Mouse (Mus musculus): ENCODE measurements at regions not wholly inside any gene's neighbourhood (a gene's known extent, or its start where the extent isn't known, plus 50 kb on each side); places are given as distances from the start of the nearest gene placed in this dataset.

- intact Hi-C loops (cut with DNase I), result no loop called here
- DNase-seq (ENCODE audit: low spot score in 2 of 2), result no peak
Measured at GRCm38 (mm10) chr11:63282541-63282940, 153.8 kb downstream of the Pmp22 start.

GRCm38 (mm10) chr11:63286026-63286425 lies 157.2 kb downstream of the Pmp22 start:
- no peak for DNase-seq (ENCODE audit: low spot score in 2 of 2)
- intact Hi-C loops (cut with DNase I), result no loop called here

- intact Hi-C loops (cut with DNase I), result no loop called here
- DNase-seq (ENCODE audit: low spot score in 2 of 2), result no peak
Measured at GRCm38 (mm10) chr11:63287766-63288165, 159.0 kb downstream of the Pmp22 start.

GRCm38 (mm10) chr11:63290618-63291017 lies 161.8 kb downstream of the Pmp22 start:
- intact Hi-C loops (cut with DNase I), result no loop called here

GRCm38 (mm10) chr11:63293485-63293884 lies 164.7 kb downstream of the Pmp22 start:
- no peak for DNase-seq (ENCODE audit: low spot score in 2 of 2)
- intact Hi-C loops (cut with DNase I), result no loop called here

More at GRCm38 (mm10) chr11:63290618-63291017, 161.8 kb downstream of the Pmp22 start:
- DNase-seq (ENCODE audit: low spot score in 2 of 2), result no peak

- no peak for DNase-seq (ENCODE audit: low spot score in 2 of 2)
- intact Hi-C loops (cut with DNase I), result no loop called here
Measured at GRCm38 (mm10) chr11:63294476-63294875, 165.7 kb downstream of the Pmp22 start.

- DNase-seq (ENCODE audit: low spot score in 2 of 2), result no peak
Measured at GRCm38 (mm10) chr11:63296476-63296875, 167.7 kb downstream of the Pmp22 start.

GRCm38 (mm10) chr11:63299712-63300581 lies 171.2 kb downstream of the Pmp22 start:
- intact Hi-C loops (cut with DNase I), result no loop called here
- no peak for DNase-seq (ENCODE audit: low spot score in 2 of 2)

More at GRCm38 (mm10) chr11:63296476-63296875, 167.7 kb downstream of the Pmp22 start:
- intact Hi-C loops (cut with DNase I), result no loop called here

- intact Hi-C loops (cut with DNase I), result no loop called here
- DNase-seq (ENCODE audit: low spot score in 2 of 2), result no peak
Measured at GRCm38 (mm10) chr11:63325166-63325565, 196.4 kb downstream of the Pmp22 start.

GRCm38 (mm10) chr11:63326864-63327263 lies 198.1 kb downstream of the Pmp22 start:
- no peak for DNase-seq (ENCODE audit: low spot score in 2 of 2)

GRCm38 (mm10) chr11:63337503-63337902 lies 208.7 kb downstream of the Pmp22 start:
- intact Hi-C loops (cut with DNase I), result no loop called here
- no peak for DNase-seq (ENCODE audit: low spot score in 2 of 2)

More at GRCm38 (mm10) chr11:63326864-63327263, 198.1 kb downstream of the Pmp22 start:
- intact Hi-C loops (cut with DNase I), result no loop called here

GRCm38 (mm10) chr11:63338277-63338676 lies 209.5 kb downstream of the Pmp22 start:
- DNase-seq (ENCODE audit: low spot score in 2 of 2), result no peak
- intact Hi-C loops (cut with DNase I), result no loop called here

- intact Hi-C loops (cut with DNase I), result no loop called here
- no peak for DNase-seq (ENCODE audit: low spot score in 2 of 2)
Measured at GRCm38 (mm10) chr11:63345653-63346052, 216.9 kb downstream of the Pmp22 start.

- no peak for DNase-seq (ENCODE audit: low spot score in 2 of 2)
- intact Hi-C loops (cut with DNase I), result no loop called here
Measured at GRCm38 (mm10) chr11:63350123-63350696, 221.4 kb downstream of the Pmp22 start.

- DNase-seq (ENCODE audit: low spot score in 2 of 2), result no peak
- intact Hi-C loops (cut with DNase I), result no loop called here
Measured at GRCm38 (mm10) chr11:63351999-63352398, 223.2 kb downstream of the Pmp22 start.

- no peak for DNase-seq (ENCODE audit: low spot score in 2 of 2)
Measured at GRCm38 (mm10) chr11:63352990-63353389, 224.2 kb downstream of the Pmp22 start.

GRCm38 (mm10) chr11:63353671-63354070 lies 224.9 kb downstream of the Pmp22 start:
- intact Hi-C loops (cut with DNase I), result no loop called here
- no peak for DNase-seq (ENCODE audit: low spot score in 2 of 2)

More at GRCm38 (mm10) chr11:63352990-63353389, 224.2 kb downstream of the Pmp22 start:
- intact Hi-C loops (cut with DNase I), result no loop called here

- intact Hi-C loops (cut with DNase I), result no loop called here
- DNase-seq (ENCODE audit: low spot score in 2 of 2), result no peak
Measured at GRCm38 (mm10) chr11:63357772-63358344, 229.1 kb downstream of the Pmp22 start.

- intact Hi-C loops (cut with DNase I), result no loop called here
- no peak for DNase-seq (ENCODE audit: low spot score in 2 of 2)
Measured at GRCm38 (mm10) chr11:63367756-63368265, 239.0 kb downstream of the Pmp22 start.

- intact Hi-C loops (cut with DNase I), result no loop called here
- DNase-seq (ENCODE audit: low spot score in 2 of 2), result no peak
Measured at GRCm38 (mm10) chr11:63369475-63369874, 240.7 kb downstream of the Pmp22 start.
